Mouse (Mus musculus) midbrain, postnatal 0 days (tissue): ENCODE measurements at regions not wholly inside any gene's neighbourhood (a gene's known extent, or its start where the extent isn't known, plus 50 kb on each side); places are given as distances from the start of the nearest gene placed in this dataset.
"Not testable (repeated sequence)": the region's sequence is repeated elsewhere in the genome, so short reads cannot be mapped to it uniquely, and the experiment has no call there.

Experiments
- ATAC-seq: fragments of 200-750 bp; cut with Nextera tagmentation; 2 replicates; pipeline ENCODE4 v1.8.0; 2017; ENCODE audit warnings: moderate number of reproducible peaks, mild to moderate bottlenecking, moderate TSS enrichment, moderate library complexity; ENCODE audit not compliant: low FRiP score
- DNase-seq: peaks from one replicate; pipeline ENCODE4 v3.0.0-alpha.2; 2015; ENCODE audit warnings: low spot score
- H3K27ac ChIP-seq: fragments of 300-500 bp; sonication (generic); 2 replicates; pipeline ENCODE4 v1.5.1; 2014; ENCODE audit warnings: low read depth, mild to moderate bottlenecking, low read length, mixed read lengths
- H3K27me3 ChIP-seq: fragments of 300-500 bp; sonication (generic); 2 replicates; pipeline ENCODE4 v1.6.1; 2014; ENCODE audit warnings: low read length, control low read depth, mixed read lengths; ENCODE audit not compliant: insufficient read depth
- H3K36me3 ChIP-seq: fragments of 300-500 bp; sonication (generic); 2 replicates; pipeline ENCODE4 v1.6.1; 2014; ENCODE audit warnings: low read length, control low read depth, mixed read lengths; ENCODE audit not compliant: insufficient read depth
- H3K4me1 ChIP-seq: fragments of 300-500 bp; sonication (generic); 2 replicates; pipeline ENCODE4 v1.6.1; 2014; ENCODE audit warnings: mild to moderate bottlenecking, control low read depth, antibody characterized with exemption, low read length, mixed read lengths; ENCODE audit not compliant: insufficient read depth
- H3K4me2 ChIP-seq: fragments of 300-500 bp; sonication (generic); 2 replicates; pipeline ENCODE4 v1.6.1; 2014; ENCODE audit warnings: low read depth, mild to moderate bottlenecking, low read length, mixed read lengths; ENCODE audit not compliant: poor library complexity, severe bottlenecking
- H3K4me3 ChIP-seq: fragments of 300-500 bp; sonication (generic); 2 replicates; pipeline ENCODE4 v1.5.1; 2014; ENCODE audit warnings: low read depth, mild to moderate bottlenecking, low read length, moderate library complexity
- H3K9ac ChIP-seq: fragments of 300-500 bp; sonication (generic); replicated peaks from 2 replicates; pipeline ENCODE4 v1.6.1; 2014; ENCODE audit warnings: mild to moderate bottlenecking, low read length, moderate library complexity, mixed read lengths; ENCODE audit not compliant: poor library complexity, severe bottlenecking
- H3K9me3 ChIP-seq: fragments of 300-500 bp; sonication (generic); 2 replicates; pipeline ENCODE4 v1.6.1; 2016; ENCODE audit warnings: low read length, control low read depth
- CTCF ChIP-seq: IDR thresholded peaks from 2 replicates; pipeline ENCODE4 v1.5.1; 2016; ENCODE audit warnings: antibody characterized with exemption, mild to moderate bottlenecking
- WGBS: fragments of 180-500 bp; shearing (Covaris S2); extraction: QIAGEN DNeasy Blood & Tissue Kit; methylation state at CpG from one replicate; pipeline ENCODE4 v1.1.7; 2014; 5-methylcytosine and 5-hydroxymethylcytosine counted together

GRCm38 (mm10) chr14:33708298-33708665 lies 119.3 kb downstream of the Ptpn20 start:
- no peak overlapping the region for H3K4me3 ChIP-seq
- no peaks in the 10 kb centered on the region for H3K4me1 ChIP-seq
- no peaks in the 10 kb centered on the region for H3K27me3 ChIP-seq
- no peak overlapping the region for H3K27ac ChIP-seq
- H3K4me2 ChIP-seq: no peak overlapping the region
- H3K9me3 ChIP-seq: no peaks in the 10 kb centered on the region
- no peak overlapping the region for H3K9ac ChIP-seq
- DNase-seq: no peak
- no peak for TF ChIP-seq CTCF
- 92% methylated on average over 4 of the region's 4 CpGs for WGBS
- no peak for ATAC-seq
- H3K36me3 ChIP-seq: no peaks in the 10 kb centered on the region

- no peak for ATAC-seq
- no peaks in the 10 kb centered on the region for H3K4me1 ChIP-seq
- no peak for TF ChIP-seq CTCF
- H3K4me2 ChIP-seq: no peak overlapping the region
- H3K4me3 ChIP-seq: no peak overlapping the region
- H3K9me3 ChIP-seq: no peaks in the 10 kb centered on the region
- H3K36me3 ChIP-seq: no peaks in the 10 kb centered on the region
- no peaks in the 10 kb centered on the region for H3K27me3 ChIP-seq
- no peak for DNase-seq
- 96% methylated on average over 1 of the region's 1 CpGs for WGBS
- H3K27ac ChIP-seq: no peak overlapping the region
- H3K9ac ChIP-seq: no peak overlapping the region
These were observed 123.5 kb downstream of the Ptpn20 start for GRCm38 (mm10) chr14:33712458-33712857.

- DNase-seq: no peak
- ATAC-seq: no peak
- no peak overlapping the region for H3K9ac ChIP-seq
- no peak overlapping the region for H3K27ac ChIP-seq
- no peaks in the 10 kb centered on the region for H3K27me3 ChIP-seq
- no peaks in the 10 kb centered on the region for H3K4me1 ChIP-seq
- H3K36me3 ChIP-seq: no peaks in the 10 kb centered on the region
- no peak for TF ChIP-seq CTCF
- H3K4me2 ChIP-seq: no peak overlapping the region
- 81% methylated on average over 6 of the region's 6 CpGs for WGBS
- H3K4me3 ChIP-seq: no peak overlapping the region
- no peaks in the 10 kb centered on the region for H3K9me3 ChIP-seq
These were observed 130.6 kb downstream of the Ptpn20 start for GRCm38 (mm10) chr14:33719651-33720050.

- H3K27ac ChIP-seq, H3K36me3 ChIP-seq, ATAC-seq: not testable (repeated sequence)
These were observed 133.6 kb downstream of the Ptpn20 start for GRCm38 (mm10) chr14:33722379-33723145.

DNA sequence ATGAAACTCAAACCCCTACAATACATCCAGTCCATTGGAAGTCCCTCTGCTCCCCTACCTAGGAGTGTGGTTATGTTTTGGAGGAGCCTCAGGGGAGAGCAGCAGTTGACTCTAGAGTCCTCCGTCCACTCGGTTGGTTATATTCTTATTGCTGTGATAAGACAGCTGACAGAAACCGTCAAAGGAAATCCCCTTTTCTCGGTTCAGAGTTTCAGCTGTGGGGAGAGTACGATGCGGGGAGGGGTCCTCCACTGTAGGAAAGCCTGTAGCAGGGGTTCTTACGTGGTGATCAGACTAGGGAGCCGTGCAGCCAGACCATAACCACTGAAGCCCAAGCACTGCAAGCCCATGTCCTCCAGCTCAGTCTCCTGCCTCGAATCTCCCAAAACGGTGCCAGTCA lies 137.5 kb downstream of the Ptpn20 start:
- WGBS: 86% methylated on average over 10 of the region's 10 CpGs
- H3K36me3 ChIP-seq: no peaks in the 10 kb centered on the region
- ATAC-seq (no peak), DNase-seq (no peak)
- no peaks in the 10 kb centered on the region for H3K9me3 ChIP-seq
- no peak overlapping the region for H3K27ac ChIP-seq
- H3K9ac ChIP-seq: no peak overlapping the region
- H3K4me1 ChIP-seq: no peaks in the 10 kb centered on the region
- H3K4me3 ChIP-seq: no peak overlapping the region
- H3K27me3 ChIP-seq: no peaks in the 10 kb centered on the region
- no peak for TF ChIP-seq CTCF
- no peak overlapping the region for H3K4me2 ChIP-seq

More at GRCm38 (mm10) chr14:33722379-33723145, 133.6 kb downstream of the Ptpn20 start:
- not testable (repeated sequence) for DNase-seq, H3K27me3 ChIP-seq, H3K9ac ChIP-seq, H3K4me2 ChIP-seq, H3K4me3 ChIP-seq, H3K9me3 ChIP-seq, H3K4me1 ChIP-seq
- 88% methylated on average over 5 of the region's 5 CpGs for WGBS

GRCm38 (mm10) chr14:33729115-33729884 lies 140.3 kb downstream of the Ptpn20 start:
- Histone ChIP-seq H3K27me3 (no peaks in the 10 kb centered on the region), H3K4me1 (no peaks in the 10 kb centered on the region), H3K4me3 (no peak overlapping the region), H3K4me2 (no peak overlapping the region), H3K9ac (no peak overlapping the region), H3K36me3 (no peaks in the 10 kb centered on the region), H3K9me3 (no peaks in the 10 kb centered on the region), H3K27ac (no peak overlapping the region)
- ATAC-seq (no peak; the same call in 1 of the 2 replicates), DNase-seq (no peak)
- TF ChIP-seq CTCF: no peak
- 44% methylated on average over 14 of the region's 14 CpGs for WGBS
